Mouse (Mus musculus): Measurements from ENCODE around the gene Hspb11. TPM values are rescaled to one million over a fixed set of nuclear protein-coding genes. Genes with fewer than 3 reads are reported as not detected.

The Hspb11 gene
- 27.0 and 28.0 TPM in 2 replicates for polyA plus RNA-seq (2012; rRNA removed)

DNA sequence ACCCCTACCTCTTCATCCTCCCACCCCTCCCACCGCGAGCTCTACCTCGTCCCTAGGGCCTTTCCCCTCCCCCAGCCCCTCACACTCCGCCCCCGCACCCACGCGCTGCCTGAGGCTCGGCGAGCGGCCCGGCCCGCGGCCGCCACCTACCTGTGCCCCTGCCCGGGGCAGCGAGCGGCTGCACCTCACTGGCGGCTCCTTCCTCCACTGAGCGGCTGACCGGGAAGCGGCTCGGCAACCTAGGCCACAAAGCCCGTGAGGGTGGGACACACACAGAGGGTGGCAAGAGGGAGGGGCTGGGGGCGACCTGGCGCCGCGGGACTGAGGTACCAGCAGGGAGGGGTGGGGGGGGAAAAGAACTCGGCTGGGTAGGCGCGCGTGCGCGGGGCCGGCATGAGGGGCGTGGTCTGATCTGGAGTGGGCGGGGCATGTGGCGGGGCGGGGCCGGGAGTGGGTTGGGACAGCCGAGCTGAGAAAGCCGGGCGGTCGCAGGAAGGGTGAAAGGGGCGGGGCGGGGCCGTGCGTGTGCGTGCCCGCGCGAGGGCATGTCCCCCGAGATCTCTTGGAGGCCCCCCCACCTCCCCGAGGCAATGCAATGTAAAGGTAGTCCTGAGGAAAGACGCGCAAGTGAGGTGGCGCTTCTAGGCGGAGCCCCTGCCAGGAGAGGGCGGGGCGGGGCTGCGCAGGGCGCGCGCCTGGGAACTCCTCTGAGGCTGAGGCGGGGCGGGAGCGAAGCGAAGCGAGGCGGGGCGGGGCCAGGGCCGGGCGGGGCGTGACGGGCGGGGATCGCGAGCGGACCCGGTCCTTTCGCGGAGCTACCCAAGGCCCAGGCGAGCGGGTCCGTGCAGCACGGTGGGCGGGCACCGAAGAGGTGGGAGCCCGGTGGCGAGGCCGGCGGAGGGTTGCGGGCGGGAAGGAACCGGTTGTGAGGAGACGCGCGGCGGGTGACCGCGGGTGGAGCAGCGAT lies at the start of gene Hspb11, which contains the start of gene Lrrc42:
Gene Hspb11 (plus strand): TSS at position 469 of the 967 bp plus-strand sequence.
Gene Lrrc42 (minus strand): TSS at position 408 of the 967 bp plus-strand sequence.

GRCm38 (mm10) chr4:107208880-107209279 lies 44.5 kb upstream of the Hspb11 start, which contains the start of gene Ldlrad1:
Gene Ldlrad1, plus strand, starts transcription at chr4:107209180.

DNA sequence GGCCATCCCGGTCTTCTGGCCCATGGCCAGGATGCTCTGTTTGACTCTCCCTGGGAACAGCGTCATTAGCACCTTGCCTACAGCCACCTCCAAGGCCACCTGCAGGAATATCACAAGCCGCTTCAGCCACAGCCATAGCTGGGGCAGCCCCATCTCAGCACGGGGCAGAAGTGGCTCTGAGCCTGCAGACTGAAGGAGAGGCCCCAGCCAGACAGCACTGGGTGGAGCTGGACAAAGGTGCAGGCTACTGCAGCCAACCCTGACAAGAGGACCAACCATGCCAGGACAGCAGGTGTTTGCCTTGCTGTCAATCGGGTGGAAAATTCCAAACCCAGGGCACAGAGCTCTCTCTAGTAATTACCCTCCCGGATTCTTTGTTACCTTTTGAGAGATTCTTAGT lies 53.6 kb downstream of the Hspb11 start, which contains the start of gene Dio1:
Gene Dio1 (minus strand): TSS at position 204 of the 400 bp plus-strand sequence.

DNA sequence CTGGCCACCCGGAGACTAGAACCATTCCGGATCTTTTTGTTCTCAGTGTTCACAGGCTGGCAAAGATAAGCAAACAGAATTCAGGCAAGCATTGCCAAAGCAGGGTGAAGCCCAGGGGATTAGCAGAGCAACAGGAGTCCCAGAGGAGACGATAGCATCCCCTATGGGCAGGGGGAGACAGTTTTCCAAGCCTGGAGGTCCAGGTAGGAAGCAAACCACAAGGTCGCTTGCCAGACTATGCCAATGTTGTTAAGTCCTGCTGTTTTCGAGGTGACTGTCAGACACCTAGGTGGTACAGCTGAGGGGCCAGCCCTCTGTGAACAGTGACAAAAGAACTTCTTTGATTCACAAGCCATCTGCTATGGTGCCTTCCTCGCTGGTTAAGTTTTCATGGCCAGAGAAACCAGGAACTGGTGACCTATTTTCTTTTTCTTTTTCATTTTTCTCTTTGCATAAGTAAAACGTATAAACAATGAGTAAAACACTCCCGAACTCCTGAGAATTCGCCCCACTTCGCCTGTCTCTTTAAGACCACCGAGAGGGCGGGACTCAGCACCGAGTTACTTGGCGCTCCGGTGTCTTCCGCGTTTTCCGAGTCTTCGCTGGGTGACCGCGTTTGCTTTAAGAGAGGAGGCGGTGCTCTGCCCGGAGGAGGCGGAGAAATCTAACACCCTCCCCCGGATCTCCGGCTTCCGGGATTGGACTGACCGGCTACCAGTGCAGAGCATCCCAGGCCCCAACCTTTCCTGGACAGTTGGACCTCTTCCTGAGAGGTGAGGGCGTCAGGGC lies 60.5 kb downstream of the Hspb11 start, which contains the start of gene Yipf1:
Gene Yipf1 (plus strand): TSS at position 674 of the 789 bp plus-strand sequence.

Other genes starting within 250 kb of the Hspb11 start
- gene Mrpl37, start 186.7 kb upstream of the Hspb11 start, polyA plus RNA-seq (2012; rRNA removed) = 96.2 and 98.7 TPM in 2 replicates
- gene Cyb5rl, start 186.6 kb upstream of the Hspb11 start, polyA plus RNA-seq (2012; rRNA removed) = 3.9 and 5.8 TPM in 2 replicates
- gene Cdcp2, start 156.7 kb upstream of the Hspb11 start, polyA plus RNA-seq (2012; rRNA removed) = 0.05 and 0.06 TPM in 2 replicates
- gene Tmem59, start 75.2 kb upstream of the Hspb11 start, polyA plus RNA-seq (2012; rRNA removed) = 177 and 180 TPM in 2 replicates
- gene Tceanc2, start 74.5 kb upstream of the Hspb11 start, polyA plus RNA-seq (2012; rRNA removed) = 16.0 and 16.1 TPM in 2 replicates
- gene Ldlrad1, start 44.4 kb upstream of the Hspb11 start, polyA plus RNA-seq (2012; rRNA removed) = not detected in 2 replicates
- 41.9 and 43.2 TPM in 2 replicates for gene Lrrc42, start 61 bp upstream of the Hspb11 start, polyA plus RNA-seq (2012; rRNA removed)
- gene Dio1, start 53.6 kb downstream of the Hspb11 start, polyA plus RNA-seq (2012; rRNA removed) = not detected in 2 replicates
- 35.7 and 37.7 TPM in 2 replicates for gene Yipf1, start 60.8 kb downstream of the Hspb11 start, polyA plus RNA-seq (2012; rRNA removed)
- 19.0 and 19.7 TPM in 2 replicates for gene Ndc1, start 114.2 kb downstream of the Hspb11 start, polyA plus RNA-seq (2012; rRNA removed)
- gene Glis1, start 181.0 kb downstream of the Hspb11 start, polyA plus RNA-seq (2012; rRNA removed) = 1.1 and 2.6 TPM in 2 replicates

Measured in central nervous system, embryonic 14 days (tissue).